In the genomic region with DNA sequence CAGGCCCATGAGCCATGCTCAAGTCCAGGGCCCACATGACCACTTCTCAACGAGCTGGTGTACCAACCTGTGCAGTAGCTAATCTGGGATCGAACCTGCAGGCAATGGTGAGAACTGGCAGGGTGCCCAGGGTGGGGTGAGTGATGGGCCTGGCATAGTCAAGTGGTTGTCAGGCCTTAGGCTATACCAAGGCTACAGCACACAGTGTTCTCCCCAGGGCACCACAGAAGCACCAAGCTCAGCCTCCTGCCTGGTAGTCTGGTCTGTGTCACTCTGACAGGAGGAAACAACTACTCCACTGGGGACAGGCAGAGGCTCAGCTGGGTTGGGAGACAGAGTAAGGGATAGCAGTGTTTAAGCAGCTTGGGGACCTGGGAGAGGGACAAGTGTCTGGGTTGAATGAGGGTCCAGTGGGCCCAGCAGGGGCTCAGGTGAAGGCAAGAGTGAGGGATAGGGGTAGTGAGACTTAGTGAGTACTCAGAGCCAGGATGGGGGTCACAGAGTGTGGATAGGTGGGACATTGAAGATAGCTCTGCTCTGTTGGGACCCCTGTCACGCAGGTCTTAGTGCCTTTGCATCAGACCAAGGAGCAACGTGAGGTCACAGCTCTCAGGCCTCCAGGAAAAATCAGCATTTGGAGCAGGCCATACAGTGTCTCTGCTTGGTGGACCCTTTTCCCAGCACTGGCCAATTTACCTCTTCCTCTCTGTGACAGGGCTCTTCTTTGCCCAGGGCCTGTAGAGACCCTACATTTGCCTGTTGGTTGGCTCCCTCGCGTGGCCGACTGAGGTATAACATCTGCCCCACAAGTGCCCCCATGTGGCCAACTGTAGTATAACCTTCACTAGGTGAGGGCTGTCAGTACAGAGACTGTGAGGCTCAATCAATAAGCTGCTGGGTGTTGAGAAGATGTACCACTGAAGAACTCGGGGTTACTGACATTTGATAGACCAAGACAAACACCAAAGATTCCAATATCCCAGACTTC, we compare ENCODE assay signal across 7 mouse cellular contexts. TPM values are rescaled to one million over a fixed set of nuclear protein-coding genes. Genes with fewer than 3 reads are reported as not detected.
DNase-seq lines count a peak whose midpoint lies in the region; ATAC-seq lines count a peak whose summit lies in the region.

No protein-coding gene starts in this region.

- ATAC-seq in inflammation-experienced regulatory T-cells, adult 6 months: peak; percentile 70

- intact Hi-C loops in gastrocnemius, postnatal 14 days (cut with DNase I; ENCODE audit: low total_unique reads): no loop called here
- intact Hi-C loops in left cerebral cortex, postnatal 10 days (cut with DNase I): loop anchor here (2.0 kb wide), 1 partner anchor 24 kb away; no protein-coding TSS in a partner anchor

- H3K4me1 ChIP-seq in midbrain, embryonic 10.5 days: peaks cover 11% of the 10 kb centered on the region

- peak; percentile 43 for DNase-seq in adipocyte (ENCODE audit: low spot score)
- DNase-seq in embryo, embryonic 10 days (ENCODE audit: low spot score): peak; percentile 70
- DNase-seq in gastrocnemius, postnatal 14 days: peak; percentile 70
- DNase-seq in left cerebral cortex, postnatal 10 days (ENCODE audit: extremely low spot score in 1 of 2, low spot score in 2 of 2): peak; percentile 61 to 67
- peak; percentile 81 for DNase-seq in midbrain, embryonic 10.5 days (ENCODE audit: low spot score)
- DNase-seq in right cerebral cortex, postnatal 4 days: peak; percentile 76

- no peaks in the 10 kb centered on the region for H3K27me3 ChIP-seq in midbrain, embryonic 10.5 days (ENCODE audit: low read depth, poor library complexity, severe bottlenecking)

- no peaks in the 10 kb centered on the region for H3K9me3 ChIP-seq in midbrain, embryonic 10.5 days (replicated peaks)

- H3K4me3 ChIP-seq in midbrain, embryonic 10.5 days: no peak overlapping the region

- H3K27ac ChIP-seq in midbrain, embryonic 10.5 days (replicated peaks): no peak overlapping the region

- WGBS in midbrain, embryonic 10.5 days: 34% methylated on average over 8 of the region's 8 CpGs

- H3K36me3 ChIP-seq in midbrain, embryonic 10.5 days: no peaks in the 10 kb centered on the region

RNA-seq across cellular contexts. Expression of a gene that starts 12.0 kb away (rescaled TPM):
- total RNA-seq in gastrocnemius, postnatal 14 days (2021): under 1 TPM; 0.24 to 0.49 TPM
- polyA plus RNA-seq in inflammation-experienced regulatory T-cells, adult 6 months (2017; shearing (Covaris generic)): not detected
- total RNA-seq in left cerebral cortex, postnatal 10 days (2021): 1 to 10 TPM; 1.5 to 1.8 TPM
- polyA plus RNA-seq in midbrain, embryonic 10.5 days (2016; fragmentation: Nextera tagmentation; extraction: Ambion mirVana): 7.9 and 14.1 TPM in 2 replicates

RNA-seq across cellular contexts. Expression of a gene that starts 50.1 kb away (rescaled TPM):
- total RNA-seq in gastrocnemius, postnatal 14 days (2021): not detected
- polyA plus RNA-seq in inflammation-experienced regulatory T-cells, adult 6 months (2017; shearing (Covaris generic)): 1 to 10 TPM in 2 of 3 experiments, not detected in 1; 1.9 to 5.4 TPM
- under 1 TPM; 0.43 to 0.58 TPM for total RNA-seq in left cerebral cortex, postnatal 10 days (2021)
- 0.70 and 1.3 TPM in 2 replicates for polyA plus RNA-seq in midbrain, embryonic 10.5 days (2016; fragmentation: Nextera tagmentation; extraction: Ambion mirVana)
